Comparison of ENCODE assay signal across 15 mouse cellular contexts in genomic region chr17:16621931-16622556, GRCm38 (mm10).
"Had no signal": no experiment of that assay in that cellular context is flagged by ENCODE, and none has a peak within 500 bp of the region (broad histone marks: within the 10 kb centered on the region; RNA-seq: fewer than 3 reads in every experiment).

No protein-coding gene starts in this region.

- H3K9ac ChIP-seq: liver, embryonic 15.5 days; neural tube, embryonic 15.5 days had no signal

- H3K27me3 ChIP-seq: liver, embryonic 15.5 days; neural tube, embryonic 15.5 days had no signal

- H3K4me3 ChIP-seq: left cerebral cortex, adult 2 months; limb, embryonic 10.5 days; liver, embryonic 15.5 days; midbrain, embryonic 10.5 days; myocyte; neural tube, embryonic 15.5 days had no signal

- H3K4me2 ChIP-seq: liver, embryonic 11.5 days; liver, embryonic 15.5 days; neural tube, embryonic 15.5 days had no signal

- H3K27ac ChIP-seq: left cerebral cortex, adult 2 months; limb, embryonic 10.5 days; liver, embryonic 15.5 days; midbrain, embryonic 10.5 days; neural tube, embryonic 15.5 days had no signal

- H3K4me1 ChIP-seq: limb, embryonic 10.5 days; liver, embryonic 15.5 days; midbrain, embryonic 10.5 days; neural tube, embryonic 15.5 days had no signal

- DNase-seq: kidney, adult 11 months; lung, adult 2 months; midbrain, embryonic 14.5 days; right cerebral cortex, adult 18-20 months; right cerebral cortex, postnatal 4 days; spleen, adult 18-20 months; thymus, adult 18-20 months; thymus, postnatal 14 days had no signal

- H3K36me3 ChIP-seq: limb, embryonic 10.5 days; liver, embryonic 15.5 days; midbrain, embryonic 10.5 days; neural tube, embryonic 15.5 days had no signal

- H3K9me3 ChIP-seq: limb, embryonic 10.5 days; liver, embryonic 15.5 days; midbrain, embryonic 10.5 days; neural tube, embryonic 15.5 days had no signal
